Mouse (Mus musculus): ENCODE data around the gene Rabggta. TPM values are rescaled to one million over a fixed set of nuclear protein-coding genes. Genes with fewer than 3 reads are reported as not detected.
"Not testable (repeated sequence)": the region's sequence is repeated elsewhere in the genome, so short reads cannot be mapped to it uniquely, and the experiment has no call there.

Gene Rabggta
- 1 to 10 TPM; 8.2 to 9.3 TPM for total RNA-seq (2021)
- long read RNA-seq, experiment 1, transcript Rabggta-202 (17 exons, 1,886 nt) = major isoform, 6 of 12 reads
- long read RNA-seq, experiment 1, partial matches to known transcripts = 0 of 12 reads
- long read RNA-seq, experiment 1, other reads (novel, unspliced or antisense) = 1 of 12 reads
- long read RNA-seq, experiment 2, transcript Rabggta-202 (17 exons, 1,886 nt) = major isoform, 14 of 22 reads
- long read RNA-seq, experiment 2, partial matches to known transcripts = 3 of 22 reads
- long read RNA-seq, experiment 2, other reads (novel, unspliced or antisense) = 2 of 22 reads

GRCm38 (mm10) chr14:55721700-55722437 lies at the start of gene Rabggta:
Rabggta (minus strand) TSS chr14:55722263.
- peak; percentile 90 for DNase-seq
- intact Hi-C loops (cut with DNase I; ENCODE audit: low total_unique reads) = no loop called here

- DNase-seq = no peak
- intact Hi-C loops (cut with DNase I; ENCODE audit: low total_unique reads) = no loop called here
Measured at GRCm38 (mm10) chr14:55769087-55769703, 47.1 kb upstream of the Rabggta start.

- DNase-seq = no peak
- intact Hi-C loops (cut with DNase I; ENCODE audit: low total_unique reads) = no loop called here
Measured at GRCm38 (mm10) chr14:55768555-55768954, 46.5 kb upstream of the Rabggta start.

GRCm38 (mm10) chr14:55767519-55768414 lies 45.7 kb upstream of the Rabggta start:
- DNase-seq = peak; percentile 64
- intact Hi-C loops (cut with DNase I; ENCODE audit: low total_unique reads) = no loop called here

- no peak for DNase-seq
- intact Hi-C loops (cut with DNase I; ENCODE audit: low total_unique reads) = no loop called here
Measured at GRCm38 (mm10) chr14:55765696-55766095, 43.6 kb upstream of the Rabggta start, which contains the start of gene Ltb4r1. Ltb4r1 (plus strand) TSS chr14:55765962.

- intact Hi-C loops (cut with DNase I; ENCODE audit: low total_unique reads) = no loop called here
- no peak for DNase-seq
Measured at GRCm38 (mm10) chr14:55763166-55763565, 41.1 kb upstream of the Rabggta start.

- intact Hi-C loops (cut with DNase I; ENCODE audit: low total_unique reads) = no loop called here
- peak; percentile 71 for DNase-seq
Measured at GRCm38 (mm10) chr14:55762001-55762821, 40.1 kb upstream of the Rabggta start.

GRCm38 (mm10) chr14:55761163-55761562 lies 39.1 kb upstream of the Rabggta start, which contains the start of gene Ltb4r2:
Ltb4r2 (plus strand) TSS chr14:55761428.
- intact Hi-C loops (cut with DNase I; ENCODE audit: low total_unique reads) = no loop called here
- DNase-seq = no peak

- intact Hi-C loops (cut with DNase I; ENCODE audit: low total_unique reads) = not testable (repeated sequence)
- peak; percentile 77 for DNase-seq
Measured at GRCm38 (mm10) chr14:55760156-55760555, 38.1 kb upstream of the Rabggta start.

GRCm38 (mm10) chr14:55758363-55758784 lies 36.3 kb upstream of the Rabggta start, which contains the start of gene Cideb:
Cideb (minus strand) TSS chr14:55758458.
- DNase-seq = no peak
- intact Hi-C loops (cut with DNase I; ENCODE audit: low total_unique reads) = no loop called here

- DNase-seq = no peak
- intact Hi-C loops (cut with DNase I; ENCODE audit: low total_unique reads) = no loop called here
Measured at GRCm38 (mm10) chr14:55757566-55757965, 35.5 kb upstream of the Rabggta start.

GRCm38 (mm10) chr14:55747051-55747847 lies 25.2 kb upstream of the Rabggta start:
- intact Hi-C loops (cut with DNase I; ENCODE audit: low total_unique reads) = loop anchor here (10.0 kb wide), 1 partner anchor 252 kb away; the partner anchor contains the start of gene Carmil3
- DNase-seq = no peak

GRCm38 (mm10) chr14:55745861-55746237 lies 23.8 kb upstream of the Rabggta start:
- intact Hi-C loops (cut with DNase I; ENCODE audit: low total_unique reads) = loop anchor here (10.0 kb wide), 1 partner anchor 251 kb away; the partner anchor contains the start of gene Carmil3
- no peak for DNase-seq

GRCm38 (mm10) chr14:55745180-55745860 lies 23.3 kb upstream of the Rabggta start, which contains the start of the genes Dhrs1 and Nop9:
Dhrs1 (minus strand) TSS chr14:55745690.
Nop9 (plus strand) TSS chr14:55745693.
- intact Hi-C loops (cut with DNase I; ENCODE audit: low total_unique reads) = loop anchor here (10.0 kb wide), 1 partner anchor 251 kb away; the partner anchor contains the start of gene Carmil3

GRCm38 (mm10) chr14:55743711-55744110 lies 21.6 kb upstream of the Rabggta start:
- intact Hi-C loops (cut with DNase I; ENCODE audit: low total_unique reads) = loop anchor here (5.0 to 10.0 kb wide), 2 partner anchors 61 to 249 kb away; partner anchors contain the start of genes Carmil3 and Tinf2
- peak; percentile 80 for DNase-seq

More at GRCm38 (mm10) chr14:55745180-55745860, 23.3 kb upstream of the Rabggta start, which contains the start of the genes Dhrs1 and Nop9:
- DNase-seq = peak; percentile 89

GRCm38 (mm10) chr14:55737086-55737687 lies 15.1 kb upstream of the Rabggta start:
- DNase-seq = no peak
- intact Hi-C loops (cut with DNase I; ENCODE audit: low total_unique reads) = no loop called here

Measured in gastrocnemius, postnatal 14 days (tissue).